Mouse (Mus musculus): ENCODE data around the gene Cry2.
A peak's percentile ranks its signal among the peaks of the same experiment; 100 is the strongest.
"Not testable (repeated sequence)": the region's sequence is repeated elsewhere in the genome, so short reads cannot be mapped to it uniquely, and the experiment has no call there.

Cry2 gene

DNA sequence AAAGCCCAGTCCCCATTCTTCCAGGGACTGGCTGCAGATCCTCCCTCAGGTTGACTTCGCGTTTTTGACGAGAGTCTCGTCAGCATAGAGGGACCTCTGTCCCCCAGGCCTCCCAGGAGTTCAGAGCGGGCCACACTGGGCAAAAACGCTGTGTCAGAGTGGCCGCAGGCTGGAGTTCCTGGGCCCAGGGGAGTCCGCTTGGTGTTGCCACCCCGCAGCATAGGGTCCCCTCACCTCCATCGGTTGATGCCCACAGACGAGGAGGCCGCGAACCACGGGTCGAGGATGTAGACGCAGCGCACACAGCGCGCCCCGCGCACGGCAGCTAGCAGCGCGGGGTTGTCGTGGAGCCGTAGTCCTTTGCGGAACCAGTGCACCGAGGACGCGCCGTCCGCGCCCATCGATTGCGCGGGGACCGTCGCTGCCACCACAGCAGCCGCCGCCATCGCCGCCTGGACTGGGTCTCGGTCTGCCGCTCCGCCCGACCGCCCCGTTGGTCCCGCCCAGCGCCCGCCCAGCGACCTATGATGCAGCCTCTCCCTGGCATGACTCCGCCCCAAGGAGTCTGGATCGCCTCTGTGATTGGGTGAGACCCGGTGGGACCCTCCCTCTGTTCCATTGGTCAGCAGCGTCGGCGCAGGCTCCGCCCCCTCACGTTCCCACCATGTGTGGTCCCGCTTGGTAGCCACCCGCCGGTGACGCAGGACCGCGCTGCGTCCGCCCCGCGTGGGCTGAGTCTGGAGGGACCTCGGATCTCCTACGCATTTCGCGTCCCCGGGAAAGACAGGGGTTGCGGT, at the start of gene Cry2:
Cry2 (minus strand) TSS at position 466 of the 797 bp plus-strand sequence.
- DNase-seq (ENCODE audit: low spot score), result peak; percentile 99

DNA sequence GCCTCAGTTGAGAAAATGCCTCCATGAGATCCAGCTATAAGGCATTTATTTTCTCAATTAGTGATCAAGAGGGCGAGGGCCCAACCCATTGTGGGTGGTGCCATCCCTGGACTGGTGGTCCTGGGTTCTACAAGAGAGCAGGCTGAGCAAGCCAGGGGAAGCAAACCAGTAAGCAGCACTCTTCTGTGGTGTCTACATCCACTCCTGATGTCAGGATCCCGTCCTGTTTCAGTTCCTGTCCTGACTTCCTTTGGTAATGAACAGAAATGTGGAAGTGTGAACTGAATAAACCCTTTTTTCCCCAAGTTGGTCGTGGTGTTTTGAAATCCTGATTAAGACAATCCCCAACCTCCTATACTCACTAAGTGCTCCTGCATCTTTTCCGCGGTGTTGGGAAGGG, 49.7 kb upstream of the Cry2 start:
- DNase-seq (ENCODE audit: low spot score), result no peak

DNA sequence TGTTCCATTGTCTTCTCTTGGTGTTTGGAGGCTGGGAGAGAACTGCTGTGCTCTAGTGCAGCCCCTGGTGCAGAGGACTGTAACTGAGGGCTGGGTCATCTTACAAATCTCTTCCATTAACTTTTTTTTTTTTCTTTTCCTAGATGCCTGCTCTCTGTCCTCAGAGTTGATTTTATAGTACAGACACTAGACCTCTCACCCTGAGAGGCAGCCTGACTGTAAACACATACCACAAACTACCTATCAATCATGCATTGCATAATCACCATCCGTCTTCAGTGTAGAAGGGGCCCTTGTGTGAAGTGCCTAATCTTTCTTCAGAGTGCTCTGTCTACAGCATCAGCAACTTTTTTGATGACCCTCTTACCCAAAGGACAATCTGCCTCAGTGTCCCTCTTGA, 48.7 kb upstream of the Cry2 start:
- DNase-seq (ENCODE audit: low spot score), result no peak

DNA sequence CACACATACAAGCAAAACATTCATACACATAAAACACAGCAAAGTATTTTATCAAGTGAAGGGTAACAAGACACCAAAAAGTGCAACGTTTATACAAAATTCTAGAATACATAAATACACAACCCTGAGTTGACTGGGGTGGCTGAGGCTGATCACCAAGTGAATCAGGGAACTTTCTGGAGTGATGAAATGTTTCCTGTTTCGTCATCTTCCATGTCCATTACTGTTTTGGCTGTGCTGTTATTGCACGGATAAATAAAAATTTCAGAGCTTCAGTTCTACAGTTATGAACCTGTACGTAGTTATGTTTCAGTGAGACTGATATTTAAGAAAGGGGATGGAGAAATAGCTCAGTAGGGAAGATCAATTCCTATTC, 44.5 kb upstream of the Cry2 start:
- DNase-seq (ENCODE audit: low spot score), result no peak

DNA sequence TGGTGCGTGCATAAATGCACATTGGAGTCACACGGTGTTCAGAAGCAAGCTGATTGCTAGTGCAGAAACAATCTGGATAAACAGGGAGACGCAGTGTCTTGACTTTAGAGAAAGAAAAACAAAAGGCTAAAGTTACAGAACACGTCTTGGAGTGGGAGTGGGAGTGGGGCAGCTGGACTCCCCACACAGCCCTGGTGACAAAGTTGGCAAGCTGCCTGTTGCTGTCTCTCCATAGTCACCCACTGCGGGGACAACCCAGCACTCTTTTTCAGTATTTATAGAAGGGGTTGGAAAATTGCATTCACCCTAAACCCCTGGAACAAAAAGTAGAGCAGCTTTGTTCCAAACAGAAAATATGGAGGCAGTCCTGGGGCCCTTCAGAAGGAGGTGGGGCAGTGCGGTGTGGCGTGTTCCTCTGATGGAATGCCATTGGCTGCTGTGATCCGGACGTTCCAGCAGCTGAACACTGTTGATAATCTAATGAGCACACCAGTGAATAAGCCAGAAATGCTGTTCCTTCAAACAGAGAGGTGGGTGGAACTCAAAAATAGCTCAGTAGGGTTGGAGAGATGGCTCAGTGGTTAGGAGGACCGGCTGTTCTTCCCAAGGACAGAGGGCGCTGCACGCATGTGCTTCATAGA, 43.9 kb upstream of the Cry2 start:
- no peak for DNase-seq (ENCODE audit: low spot score)

DNA sequence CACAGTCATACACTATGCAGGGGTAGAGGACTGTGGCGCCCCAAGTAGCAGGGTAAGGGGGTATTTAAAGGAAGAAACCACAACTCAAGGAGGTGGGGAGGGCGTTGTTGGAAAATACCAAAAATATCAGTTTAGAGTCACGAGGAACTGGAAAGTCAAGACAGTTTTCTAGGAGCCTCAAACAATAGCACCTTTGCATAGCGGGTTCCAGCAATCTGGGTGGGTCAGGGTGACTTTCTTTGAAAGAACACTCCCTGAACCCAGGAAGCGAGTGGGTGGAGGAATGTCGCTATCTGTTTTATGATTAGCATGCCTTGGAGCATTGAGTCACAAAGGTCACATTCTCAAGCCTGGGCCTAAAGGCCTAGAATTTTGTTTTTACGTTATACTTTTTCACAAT, 42.7 kb upstream of the Cry2 start:
- DNase-seq (ENCODE audit: low spot score), result not testable (repeated sequence)

DNA sequence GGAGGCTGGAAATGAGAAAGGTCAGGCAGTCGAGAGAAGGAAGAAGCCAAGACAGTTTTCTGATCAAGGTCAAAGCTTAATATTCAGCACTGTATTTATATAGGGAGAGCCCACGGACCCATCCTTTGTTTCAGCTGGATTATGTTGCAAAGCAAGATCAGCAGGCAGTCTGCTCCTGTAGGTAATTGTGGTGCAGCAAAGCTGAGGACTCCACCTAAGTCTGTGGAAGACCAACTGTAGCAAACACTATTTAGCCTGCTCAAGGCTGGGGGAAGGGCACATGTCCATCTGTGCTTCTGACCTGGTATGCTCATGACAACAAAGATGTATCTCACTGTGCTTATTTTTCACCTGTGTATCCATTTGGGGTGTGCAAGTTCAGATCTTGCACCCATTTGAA, 41.9 kb upstream of the Cry2 start:
- no peak for DNase-seq (ENCODE audit: low spot score)

DNA sequence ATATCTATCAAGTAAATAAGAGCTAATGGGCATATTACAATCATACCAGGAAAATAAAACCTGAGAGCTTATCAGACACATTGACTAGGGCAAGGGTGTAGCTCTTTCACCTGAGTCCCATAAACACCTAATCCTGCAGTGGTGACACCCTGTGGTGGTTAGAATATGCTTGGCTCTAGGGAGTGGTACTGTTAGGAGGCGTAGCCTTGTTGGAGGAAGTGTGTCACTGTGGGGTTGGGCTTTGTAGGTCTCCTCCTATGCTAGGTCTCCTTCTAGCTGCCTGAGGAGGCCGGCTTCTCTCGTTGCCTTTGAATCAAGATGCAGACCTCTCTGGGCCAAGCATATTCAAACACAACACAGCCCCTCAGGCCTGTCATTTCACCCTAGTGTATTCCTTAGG, 41.1 kb upstream of the Cry2 start:
- DNase-seq (ENCODE audit: low spot score), result no peak

DNA sequence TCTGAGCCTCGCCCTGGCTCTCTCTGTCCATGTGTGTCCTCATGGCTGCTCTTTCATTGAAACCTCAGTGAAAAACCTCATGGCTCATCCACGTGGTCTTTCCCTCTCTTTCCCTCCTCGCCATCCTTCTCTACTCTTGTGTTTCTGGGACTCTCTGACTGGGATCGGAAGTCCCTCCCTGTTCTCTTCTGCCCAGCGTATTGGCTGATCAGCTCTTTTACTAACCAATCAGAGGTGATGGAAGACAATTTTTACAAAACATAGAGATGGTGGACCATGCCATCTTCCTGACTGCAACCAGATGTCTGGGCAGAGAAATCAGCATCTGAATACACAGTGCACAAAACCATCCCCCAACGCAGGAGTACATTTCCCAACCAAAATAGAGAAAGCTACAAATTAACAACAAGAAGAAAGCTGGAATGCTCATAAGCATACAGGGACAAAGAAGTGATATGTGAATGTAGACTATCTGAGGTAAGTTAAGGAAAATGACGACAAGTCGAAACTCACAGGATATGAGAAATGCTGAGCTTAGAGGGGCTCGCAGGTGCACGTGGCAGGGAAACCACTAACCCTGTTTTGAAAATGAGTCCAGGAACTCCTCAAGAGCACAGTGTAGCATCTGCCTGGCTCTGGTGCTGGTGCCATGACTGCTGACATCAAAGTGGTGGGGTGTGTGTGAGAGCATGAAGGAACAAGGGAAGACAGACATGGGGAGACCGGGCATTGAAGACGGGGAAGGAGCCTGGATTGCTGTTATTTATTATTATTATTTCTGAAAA, 38.2 kb upstream of the Cry2 start:
- DNase-seq (ENCODE audit: low spot score), result no peak

DNA sequence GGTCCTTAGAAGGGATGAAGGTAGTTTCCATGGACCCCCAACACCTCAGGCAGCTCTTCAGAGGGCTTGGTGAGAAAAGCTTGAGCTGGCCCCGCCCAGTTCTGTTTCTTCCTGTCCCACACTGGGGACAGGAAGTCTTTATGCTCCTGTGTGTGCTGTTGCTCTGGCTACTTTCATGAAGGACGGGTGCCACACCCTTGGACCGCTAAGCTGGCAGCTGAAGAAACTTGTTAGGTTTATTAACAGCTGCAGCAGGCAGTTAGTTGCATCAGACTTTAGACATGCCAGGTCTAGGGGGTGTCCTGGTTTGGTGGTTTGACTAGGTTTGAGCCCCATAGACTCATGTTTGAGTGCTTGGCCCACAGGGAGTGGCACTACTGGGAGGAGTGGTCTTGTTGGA, 30.8 kb upstream of the Cry2 start:
- DNase-seq (ENCODE audit: low spot score), result no peak

DNA sequence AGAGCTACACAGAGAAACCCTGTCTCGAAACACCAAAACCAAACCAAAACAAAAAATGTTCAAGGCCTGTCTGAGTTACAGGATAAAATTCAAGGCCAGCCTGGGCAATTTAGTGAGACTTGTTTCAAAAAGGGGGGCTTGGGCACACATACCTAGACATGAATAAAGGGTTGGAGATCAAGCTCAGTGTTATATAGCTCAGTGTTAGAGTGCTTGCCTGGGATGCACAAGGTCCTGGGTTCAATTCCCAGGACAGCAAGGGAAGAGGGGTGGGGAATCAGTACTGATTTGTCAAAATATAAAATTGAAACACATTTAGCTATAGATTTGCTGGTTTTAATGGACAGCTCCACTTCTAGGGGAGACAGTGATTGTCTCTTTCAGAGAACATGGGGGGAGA, 27.4 kb upstream of the Cry2 start:
- no peak for DNase-seq (ENCODE audit: low spot score)

DNA sequence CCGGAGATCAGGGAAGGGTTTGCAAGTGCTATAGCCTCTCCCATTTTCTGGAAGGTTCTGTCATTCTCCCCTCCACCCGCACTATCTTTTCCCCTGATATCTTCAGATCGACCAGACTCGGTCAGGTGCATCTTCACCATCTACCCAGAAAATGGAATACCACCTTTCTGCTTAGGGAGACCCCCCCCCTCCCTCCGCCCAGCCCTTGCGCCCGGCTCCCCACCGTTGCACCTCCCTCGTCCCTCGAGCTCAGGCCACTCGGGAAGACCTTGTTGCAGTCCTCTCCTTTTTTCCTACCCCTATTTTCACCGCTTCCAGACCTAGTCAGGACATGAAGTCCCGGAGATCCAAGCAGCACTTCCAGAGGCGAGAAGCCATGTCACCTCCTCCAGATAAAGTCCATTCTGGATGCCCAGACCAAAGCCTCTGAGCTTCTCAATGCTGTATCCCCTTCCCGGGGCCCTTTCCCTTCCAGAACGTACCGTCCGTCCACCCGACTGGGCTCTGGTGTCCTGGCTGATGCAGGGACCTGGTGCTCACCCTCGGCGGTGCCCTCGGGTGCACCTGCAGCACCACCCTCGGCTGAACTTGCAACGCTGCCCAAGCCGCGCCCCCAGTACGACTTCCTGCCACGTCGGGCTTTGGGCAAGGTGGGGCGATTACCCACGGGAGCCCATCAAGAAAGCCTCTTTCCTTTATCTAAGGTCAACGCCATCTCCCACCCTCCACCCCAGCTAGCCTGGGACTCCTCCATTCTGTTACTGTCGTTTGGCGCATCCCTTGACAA, 26.3 kb upstream of the Cry2 start, which contains the start of gene Slc35c1:
Slc35c1 (minus strand) TSS at position 618 of the 787 bp plus-strand sequence.
- DNase-seq (ENCODE audit: low spot score), result no peak

DNA sequence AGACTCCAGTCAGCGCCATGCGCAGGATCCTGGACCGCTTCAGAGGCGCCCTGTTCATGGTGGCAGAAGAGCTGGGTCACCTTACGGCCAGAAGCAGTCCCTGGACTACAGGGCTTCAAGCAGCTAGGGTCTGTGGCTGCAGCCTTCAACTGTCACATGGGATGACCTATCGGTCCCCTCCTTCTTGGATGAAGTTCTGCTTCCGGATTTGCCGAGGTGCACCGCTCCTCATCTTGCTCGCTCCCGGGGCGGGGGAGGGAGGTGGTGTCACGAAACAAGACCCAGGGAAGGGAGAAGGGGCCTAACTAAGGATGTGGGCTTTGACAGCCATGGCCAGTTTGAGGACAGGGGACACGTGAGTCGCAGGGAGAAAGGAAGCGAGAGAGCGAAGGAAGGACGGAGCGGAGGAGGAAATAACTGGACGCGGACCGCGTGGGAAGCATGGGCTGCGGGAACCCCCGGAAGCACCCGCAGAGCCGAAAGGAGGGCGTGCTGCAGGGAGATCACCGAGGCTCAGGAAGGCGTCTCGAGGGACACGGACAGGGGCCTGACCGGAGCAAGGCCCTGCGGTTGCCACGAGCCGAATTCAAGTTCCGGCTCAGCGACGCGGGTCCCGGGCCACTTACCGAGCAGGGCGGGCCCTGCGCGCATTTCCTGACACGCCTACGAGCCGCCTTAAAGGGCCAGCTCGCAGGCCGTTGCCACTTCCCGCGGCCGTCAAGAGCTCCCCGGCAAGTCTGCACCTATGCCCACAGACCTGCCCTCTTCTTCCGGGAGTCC, 25.5 kb upstream of the Cry2 start:
- DNase-seq (ENCODE audit: low spot score), result peak; percentile 82

DNA sequence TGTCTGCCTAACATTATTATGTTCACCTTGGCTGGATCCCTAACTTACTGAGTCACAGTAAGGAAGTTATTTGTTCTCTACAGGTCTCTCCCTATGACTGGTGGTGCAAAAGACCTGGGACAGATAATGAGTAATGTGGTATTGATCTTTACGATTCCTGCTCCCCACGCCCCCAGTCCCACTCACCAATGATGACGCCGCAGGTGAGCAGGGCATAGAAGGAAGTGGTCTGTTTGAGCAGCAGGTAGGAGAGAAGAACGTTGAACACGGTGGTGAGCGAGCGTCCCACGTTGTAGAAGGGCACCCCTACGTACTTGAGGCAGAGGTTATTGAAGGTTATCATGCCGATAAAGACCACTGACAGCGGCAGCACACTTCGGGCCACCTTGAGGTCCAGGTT, 24.6 kb upstream of the Cry2 start:
- no peak for DNase-seq (ENCODE audit: low spot score)

DNA sequence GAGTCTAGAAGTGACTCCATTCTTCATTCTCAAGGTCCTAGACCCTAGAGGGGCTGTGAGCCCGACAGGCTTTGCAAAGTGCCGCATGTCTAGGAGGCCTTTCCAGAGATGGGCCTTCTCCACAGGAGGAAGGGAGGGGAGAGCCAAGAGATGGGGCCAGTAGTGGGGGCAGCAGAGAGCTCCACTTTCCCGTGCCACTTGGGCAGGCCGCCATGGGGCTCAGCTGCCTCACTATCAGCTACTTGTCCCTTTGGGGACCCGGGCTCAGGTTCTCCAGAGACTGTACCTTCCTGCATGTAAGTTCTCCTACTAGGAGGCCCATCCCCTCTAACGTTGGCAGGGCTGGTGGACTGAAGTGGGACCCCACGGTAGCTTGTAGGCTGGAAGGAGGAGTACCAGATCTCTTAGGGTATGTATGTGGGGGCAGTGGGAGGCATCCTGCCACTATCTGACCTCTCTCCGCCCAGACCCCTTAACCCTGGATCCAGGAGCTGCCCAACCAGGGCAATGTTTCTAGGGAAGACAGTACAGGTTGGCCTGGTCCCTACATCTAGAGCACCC, 23.2 kb upstream of the Cry2 start:
- DNase-seq (ENCODE audit: low spot score), result no peak

DNA sequence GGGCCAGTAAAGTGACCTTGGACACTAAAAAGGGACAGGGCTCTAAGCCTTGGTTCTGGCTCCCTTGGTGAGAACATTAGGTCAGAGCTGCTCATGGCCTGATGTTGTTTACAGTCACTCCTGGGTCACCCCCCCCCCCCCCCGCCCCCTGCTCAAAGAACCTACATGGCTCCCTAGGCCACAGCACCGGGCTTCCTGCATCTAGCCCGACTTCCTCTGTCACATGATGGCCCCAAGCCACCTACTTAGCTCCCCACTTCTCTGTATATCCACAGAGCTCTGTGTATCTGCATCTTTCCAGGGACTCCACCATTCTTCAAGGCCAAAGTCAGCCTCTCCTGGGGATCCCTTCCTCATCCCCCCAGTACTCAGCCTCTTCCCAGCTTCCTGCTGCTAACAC, 21.9 kb upstream of the Cry2 start:
- DNase-seq (ENCODE audit: low spot score), result no peak

DNA sequence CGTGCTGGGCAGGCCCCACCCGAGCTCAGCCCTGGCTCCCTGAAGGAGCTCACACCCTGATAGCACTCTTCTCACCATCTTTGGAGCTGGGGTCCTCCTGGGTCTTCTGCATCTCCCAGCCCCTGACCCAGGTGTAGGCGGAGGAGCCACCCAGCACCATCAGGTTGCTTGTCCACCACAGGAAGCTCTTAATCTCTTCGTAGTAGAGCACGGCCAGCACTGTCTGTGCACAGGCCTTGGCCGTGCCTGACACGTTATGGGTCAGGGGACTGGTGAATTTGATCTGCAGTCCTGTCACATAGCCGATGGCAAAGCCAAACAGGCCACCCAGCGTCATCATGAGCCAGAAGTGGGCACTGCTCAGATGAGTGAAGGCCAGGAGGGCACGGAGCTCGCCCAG, 20.3 kb upstream of the Cry2 start:
- no peak for DNase-seq (ENCODE audit: low spot score)

DNA sequence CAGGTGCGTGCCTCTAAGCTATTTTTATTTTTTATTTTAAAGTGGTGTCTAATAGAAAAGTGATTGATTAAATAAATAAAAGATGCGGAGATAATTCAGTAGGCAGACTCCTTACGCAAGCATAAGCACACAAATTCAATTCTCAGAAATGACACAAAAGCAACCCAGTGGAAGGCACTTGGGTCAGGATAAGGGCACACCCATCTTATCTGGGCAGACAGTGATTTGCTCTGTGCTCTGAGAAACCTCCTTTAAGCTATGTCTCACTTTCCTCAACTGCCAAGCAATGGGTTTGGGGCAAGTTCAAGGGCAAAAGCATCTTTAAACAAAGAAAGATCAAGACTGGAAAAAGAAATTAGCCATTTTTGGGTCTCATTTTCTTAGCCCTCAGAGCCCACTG, 17.3 kb upstream of the Cry2 start:
- DNase-seq (ENCODE audit: low spot score), result no peak

DNA sequence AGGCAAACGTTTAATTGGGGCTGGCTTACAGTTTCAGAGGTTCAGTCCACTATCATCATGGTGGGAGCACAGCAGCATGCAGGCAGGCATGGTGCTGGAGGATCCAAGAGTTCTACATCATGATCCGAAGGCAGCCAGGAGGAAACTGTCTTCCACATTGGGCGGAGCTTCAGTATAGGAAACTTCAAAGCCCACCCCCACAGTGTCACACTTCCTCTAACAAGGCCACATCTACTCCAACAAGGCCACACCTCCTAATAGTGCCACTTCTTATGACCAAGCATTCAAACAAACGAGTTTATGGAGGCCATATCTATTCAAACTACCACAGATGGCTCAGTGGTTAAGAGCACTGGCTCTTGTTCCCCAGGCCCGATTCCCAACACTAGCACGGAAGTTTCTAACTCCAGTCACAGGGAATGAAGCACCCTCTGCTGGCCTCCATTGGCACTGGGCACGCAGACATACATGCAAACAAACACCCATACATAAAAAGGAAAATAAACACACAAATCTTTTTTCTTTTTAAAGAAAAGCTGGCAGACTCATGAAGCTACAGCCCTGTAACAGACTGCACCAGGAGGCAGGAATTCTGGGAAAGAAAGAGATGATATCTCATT, 13.4 kb upstream of the Cry2 start:
- no peak for DNase-seq (ENCODE audit: low spot score)

DNA sequence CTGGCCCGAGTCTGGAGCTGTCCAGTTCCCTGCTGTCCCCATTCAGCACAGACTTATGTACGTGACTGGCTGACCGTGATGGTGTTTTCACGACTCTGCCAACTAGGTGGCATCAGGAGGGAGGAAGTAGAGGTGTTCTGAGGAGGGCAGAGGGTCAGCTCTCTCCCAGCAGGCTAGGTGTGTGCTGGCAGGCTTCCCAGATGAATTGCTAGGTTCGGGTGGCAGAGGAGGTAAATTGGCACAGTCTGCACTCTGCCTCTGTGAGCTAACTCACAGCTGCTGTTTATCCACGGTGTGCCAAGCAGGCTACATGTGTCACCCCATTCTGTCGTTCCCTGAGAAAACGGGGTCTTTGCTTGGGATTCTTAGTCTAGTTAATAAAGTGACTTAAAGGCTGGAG, 12.8 kb upstream of the Cry2 start:
- DNase-seq (ENCODE audit: low spot score), result no peak

DNA sequence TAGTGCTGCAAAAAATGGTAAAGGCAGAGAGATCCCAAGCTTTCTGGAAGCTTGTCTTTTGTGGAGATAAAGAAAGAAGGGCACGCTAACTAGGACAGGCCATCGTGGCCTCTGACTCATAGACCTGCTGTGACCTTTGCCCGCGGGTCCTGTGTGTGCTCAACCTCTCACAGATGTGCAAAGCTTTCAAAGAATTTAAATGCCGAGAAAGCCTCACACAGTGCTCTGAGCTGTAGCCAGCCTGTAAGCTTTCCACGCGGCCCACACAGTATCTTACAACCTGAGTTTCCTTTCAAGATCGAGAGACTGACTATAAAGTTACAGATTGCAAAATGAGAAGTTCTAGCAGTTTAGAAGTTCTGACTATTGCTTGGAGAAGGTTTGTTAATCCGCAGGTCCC, 12.0 kb upstream of the Cry2 start:
- no peak for DNase-seq (ENCODE audit: low spot score)
